Mouse (Mus musculus) cortical plate, adult 2 months (tissue): ENCODE measurements around the gene Fam19a1.

Experiments used
- CTCF ChIP-seq: fragments of 200-500 bp; IDR thresholded peaks from 2 replicates; pipeline ENCODE4 v1.5.1; 2011; ENCODE audit warnings: mild to moderate bottlenecking, control low read depth, low read length; ENCODE audit not compliant: insufficient read depth; ENCODE audit errors: extremely low read depth
- POLR2A ChIP-seq: fragments of 200-500 bp; IDR thresholded peaks from 2 replicates; pipeline ENCODE4 v1.6.1; 2011; ENCODE audit warnings: mild to moderate bottlenecking, low read length, control low read depth; ENCODE audit not compliant: insufficient read depth; ENCODE audit errors: extremely low read depth

- TF ChIP-seq CTCF (no peak), POLR2A (no peak)
Measured at GRCm38 (mm10) chr6:96289672-96290071, 176.7 kb downstream of the Fam19a1 start.
